Mouse (Mus musculus) neural tube, embryonic 15.5 days (tissue): ENCODE data around the gene Tpcn1. TPM values are rescaled to one million over a fixed set of nuclear protein-coding genes. Genes with fewer than 3 reads are reported as not detected.

ENCODE experiments used
- ATAC-seq: fragments of 200-750 bp; cut with Nextera tagmentation; 2 replicates; pipeline ENCODE4 v1.8.0; 2017; ENCODE audit warnings: mild to moderate bottlenecking, moderate TSS enrichment, moderate library complexity; ENCODE audit not compliant: low FRiP score
- H3K27ac ChIP-seq: fragments of 300-500 bp; sonication (generic); replicated peaks from 2 replicates; pipeline ENCODE4 v1.5.1; 2015; ENCODE audit warnings: mild to moderate bottlenecking, inconsistent platforms
- H3K27me3 ChIP-seq: fragments of 300-500 bp; sonication (generic); replicated peaks from 2 replicates; pipeline ENCODE4 v1.6.1; 2015; ENCODE audit warnings: inconsistent platforms
- H3K36me3 ChIP-seq: fragments of 300-500 bp; sonication (generic); 2 replicates; pipeline ENCODE4 v1.6.1; 2015; ENCODE audit warnings: inconsistent platforms
- H3K4me1 ChIP-seq: fragments of 300-500 bp; sonication (generic); 2 replicates; pipeline ENCODE4 v1.6.1; 2015; ENCODE audit warnings: inconsistent platforms
- H3K4me2 ChIP-seq: fragments of 300-500 bp; sonication (generic); 2 replicates; pipeline ENCODE4 v1.6.1; 2015; ENCODE audit warnings: inconsistent platforms, mild to moderate bottlenecking, moderate library complexity
- H3K4me3 ChIP-seq: fragments of 300-500 bp; sonication (generic); replicated peaks from 2 replicates; pipeline ENCODE4 v1.5.1; 2015; ENCODE audit warnings: mild to moderate bottlenecking, inconsistent platforms
- H3K9ac ChIP-seq: fragments of 300-500 bp; sonication (generic); replicated peaks from 2 replicates; pipeline ENCODE4 v1.6.1; 2015; ENCODE audit warnings: mild to moderate bottlenecking, inconsistent platforms
- H3K9me3 ChIP-seq: fragments of 300-500 bp; sonication (generic); replicated peaks from 2 replicates; pipeline ENCODE4 v1.6.1; 2016; ENCODE audit warnings: inconsistent platforms
- WGBS: fragments of 180-500 bp; shearing (Covaris S2); methylation state at CpG from one replicate; pipeline ENCODE4 v1.1.7; 2015; ENCODE audit warnings: mixed read lengths; 5-methylcytosine and 5-hydroxymethylcytosine counted together
- polyA plus RNA-seq: library from polyadenylated mRNA; unstranded; fragments of >200 nt; fragmentation: Nextera tagmentation; extraction: Ambion mirVana; gene quantifications from 2 replicates; pipeline ENCODE4 v1.2.1, GENCODE M21; 2015

The Tpcn1 gene
- polyA plus RNA-seq, 1 experiment from 2014 or later, result 20.9 TPM

DNA sequence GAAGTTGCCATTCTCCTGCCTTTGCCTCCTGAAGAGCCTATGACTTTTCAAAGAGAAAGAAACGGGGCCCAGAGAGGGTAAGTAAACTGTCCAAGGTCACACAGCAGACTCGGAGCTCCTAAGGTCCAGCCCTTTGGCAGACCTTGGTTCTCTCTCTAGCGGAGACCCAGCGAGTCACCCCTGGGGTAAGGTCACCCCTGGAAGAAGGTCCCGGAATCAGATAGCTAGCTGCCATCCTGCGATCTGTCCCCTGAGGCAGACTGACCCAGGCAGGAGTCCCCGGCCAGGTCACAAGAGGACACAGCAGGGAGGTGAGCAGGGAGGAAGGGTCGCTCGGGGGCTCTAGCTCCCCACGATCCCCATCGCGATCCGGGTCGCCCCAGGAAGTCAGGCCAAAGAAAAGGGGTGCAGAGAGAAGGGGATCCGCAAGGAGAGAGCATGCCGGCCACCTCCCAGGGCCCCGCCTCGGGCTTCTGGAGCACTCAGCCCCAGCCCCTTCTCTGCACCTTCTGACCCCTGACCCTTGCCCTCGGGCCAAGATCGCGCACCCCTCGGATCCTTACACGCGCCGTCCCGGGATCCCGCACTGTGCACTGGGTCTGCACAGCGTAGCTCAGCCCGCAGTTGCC, 419 bp downstream of the Tpcn1 start:
- Histone ChIP-seq H3K4me3 (peak overlapping the region; percentile 92), H3K27me3 (no peaks in the 10 kb centered on the region), H3K4me1 (peaks cover 37% of the 10 kb centered on the region), H3K4me2 (peak overlapping the region; percentile 97), H3K27ac (peak overlapping the region; percentile 88), H3K36me3 (peaks cover 8% of the 10 kb centered on the region; the same call in 1 of the 2 replicates), H3K9me3 (no peaks in the 10 kb centered on the region), H3K9ac (peak overlapping the region; percentile 93)
- 3% methylated on average over 29 of the region's 29 CpGs for WGBS
- peak; percentile 3; the same call in 1 of the 2 replicates for ATAC-seq

DNA sequence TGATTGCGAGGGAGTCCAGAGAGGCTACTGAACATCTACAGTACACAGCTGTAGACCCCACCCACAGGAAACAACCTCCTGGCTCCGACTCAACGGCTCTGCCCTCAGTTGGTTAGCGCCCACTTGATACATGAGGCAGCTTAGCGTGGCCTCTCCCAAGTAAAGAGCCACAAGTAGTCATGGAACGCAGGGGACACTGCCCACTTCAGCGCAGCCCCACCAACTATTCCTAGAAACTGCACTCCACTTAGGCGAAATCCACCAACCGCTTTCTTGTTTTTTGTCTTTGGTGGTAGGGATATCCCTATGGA, 902 bp downstream of the Tpcn1 start:
- Histone ChIP-seq H3K27me3 (no peaks in the 10 kb centered on the region), H3K4me2 (peak overlapping the region; percentile 97), H3K36me3 (peaks cover 11% of the 10 kb centered on the region; the same call in 1 of the 2 replicates), H3K9ac (peak overlapping the region; percentile 93), H3K9me3 (no peaks in the 10 kb centered on the region), H3K4me1 (peaks cover 37% of the 10 kb centered on the region), H3K4me3 (peak overlapping the region; percentile 92), H3K27ac (peak overlapping the region; percentile 88)
- no peak for ATAC-seq
- WGBS, result 34% methylated on average over 9 of the region's 9 CpGs

DNA sequence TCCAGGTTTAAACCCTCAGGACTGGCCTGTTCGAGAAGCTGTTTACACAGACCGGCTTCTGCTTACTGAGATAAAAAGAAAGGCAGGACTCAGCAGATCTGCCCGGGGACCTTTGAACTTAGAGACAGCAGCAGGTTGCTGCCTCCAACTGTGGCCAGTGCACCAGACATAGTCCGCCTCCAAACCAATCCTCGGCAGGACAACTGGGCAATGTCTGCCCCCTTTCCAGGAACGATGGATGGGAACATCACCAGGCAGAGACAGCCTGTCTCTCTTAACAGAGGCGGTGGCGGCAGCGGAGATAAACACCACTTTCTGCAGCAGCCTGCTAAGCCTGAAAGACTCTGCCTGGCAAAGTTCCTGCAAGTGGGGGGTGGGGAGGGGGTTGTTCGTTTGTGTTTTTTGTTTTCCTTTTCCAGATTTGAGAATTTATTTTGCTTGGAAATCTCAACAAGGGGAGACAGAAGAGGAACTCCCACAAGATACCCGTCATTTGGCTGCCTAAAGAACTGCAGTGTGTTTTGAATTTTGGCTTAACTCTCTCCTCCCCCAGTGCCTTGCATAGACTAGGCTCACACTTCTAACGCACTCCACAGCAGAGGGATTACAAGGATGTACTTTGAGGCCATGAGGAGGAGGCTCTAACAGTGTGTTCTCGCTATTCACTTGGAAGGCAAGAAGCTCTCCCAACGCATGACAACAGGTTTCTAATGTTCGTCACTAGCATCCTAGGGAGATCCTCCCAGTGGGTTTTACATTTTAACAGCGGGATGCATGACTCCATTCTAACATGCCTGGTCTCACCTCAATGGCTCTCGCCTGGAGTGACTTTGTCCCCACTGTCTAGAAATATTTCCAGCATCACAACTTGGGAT, 1.5 kb downstream of the Tpcn1 start:
- H3K9me3 ChIP-seq, result no peaks in the 10 kb centered on the region
- ATAC-seq, result no peak
- peaks cover 41% of the 10 kb centered on the region for H3K4me1 ChIP-seq
- H3K4me2 ChIP-seq, result peak overlapping the region; percentile 97
- peak overlapping the region; percentile 93 for H3K9ac ChIP-seq
- peak overlapping the region; percentile 92 for H3K4me3 ChIP-seq
- 16% methylated on average over 17 of the region's 17 CpGs for WGBS
- H3K36me3 ChIP-seq, result peaks cover 11% of the 10 kb centered on the region; the same call in 1 of the 2 replicates
- no peaks in the 10 kb centered on the region for H3K27me3 ChIP-seq
- peak overlapping the region; percentile 88 for H3K27ac ChIP-seq

DNA sequence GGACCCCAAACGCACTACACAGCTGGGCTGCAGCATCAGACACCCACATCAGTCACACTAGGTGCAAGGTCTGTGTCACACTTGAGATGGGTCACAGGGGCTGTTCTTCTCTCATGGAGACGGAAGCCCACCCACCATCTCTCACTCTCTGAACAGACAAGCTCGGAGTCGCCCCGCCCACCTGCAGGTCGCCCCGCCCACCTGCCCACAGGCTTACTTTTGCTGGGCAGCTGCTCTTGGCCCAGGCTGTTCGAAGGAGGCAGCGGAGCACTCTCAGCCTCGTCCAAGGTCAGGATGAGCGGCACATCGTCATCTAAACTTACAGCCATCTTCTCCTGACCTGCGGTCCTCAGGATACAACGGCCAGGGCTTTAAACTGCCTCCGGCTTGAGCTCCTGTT, 3.5 kb downstream of the Tpcn1 start:
- no peaks in the 10 kb centered on the region for H3K27me3 ChIP-seq
- H3K4me1 ChIP-seq, result peaks cover 51% of the 10 kb centered on the region
- H3K9me3 ChIP-seq, result no peaks in the 10 kb centered on the region
- H3K36me3 ChIP-seq, result peaks cover 11% of the 10 kb centered on the region; the same call in 1 of the 2 replicates
- no peak overlapping the region for H3K9ac ChIP-seq
- H3K4me2 ChIP-seq, result 0 out of 2 replicates have a peak overlapping the region, but pooled peaks have one; percentile 9
- no peak for ATAC-seq
- 41% methylated on average over 15 of the region's 15 CpGs for WGBS
- no peak overlapping the region for H3K27ac ChIP-seq
- H3K4me3 ChIP-seq, result no peak overlapping the region

DNA sequence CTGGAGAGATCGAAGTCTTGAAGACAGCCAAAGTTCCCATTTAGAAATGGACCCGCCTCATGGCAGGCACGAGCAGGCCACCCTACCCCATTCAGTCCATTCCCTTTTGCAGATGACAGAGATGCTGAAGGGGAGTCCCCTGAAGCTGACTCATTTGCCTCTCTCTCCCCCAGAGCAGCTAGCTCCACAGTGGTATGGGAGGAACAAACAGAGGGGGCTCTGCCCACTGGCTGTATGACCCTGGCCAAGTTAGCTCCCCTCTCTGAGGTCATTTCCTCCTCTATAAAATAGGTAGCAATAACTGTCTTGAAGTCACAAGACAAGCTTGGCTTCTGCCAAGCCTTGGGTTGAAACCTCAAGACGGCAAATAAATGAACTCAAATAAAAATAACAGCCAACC, 5.0 kb downstream of the Tpcn1 start:
- ATAC-seq, result no peak
- Histone ChIP-seq H3K9me3 (no peaks in the 10 kb centered on the region), H3K27ac (no peak overlapping the region), H3K4me3 (no peak overlapping the region), H3K9ac (no peak overlapping the region), H3K36me3 (peaks cover 11% of the 10 kb centered on the region; the same call in 1 of the 2 replicates), H3K4me1 (peaks cover 60% of the 10 kb centered on the region), H3K27me3 (no peaks in the 10 kb centered on the region), H3K4me2 (no peak overlapping the region)
- WGBS, result 94% methylated on average over 4 of the region's 4 CpGs

DNA sequence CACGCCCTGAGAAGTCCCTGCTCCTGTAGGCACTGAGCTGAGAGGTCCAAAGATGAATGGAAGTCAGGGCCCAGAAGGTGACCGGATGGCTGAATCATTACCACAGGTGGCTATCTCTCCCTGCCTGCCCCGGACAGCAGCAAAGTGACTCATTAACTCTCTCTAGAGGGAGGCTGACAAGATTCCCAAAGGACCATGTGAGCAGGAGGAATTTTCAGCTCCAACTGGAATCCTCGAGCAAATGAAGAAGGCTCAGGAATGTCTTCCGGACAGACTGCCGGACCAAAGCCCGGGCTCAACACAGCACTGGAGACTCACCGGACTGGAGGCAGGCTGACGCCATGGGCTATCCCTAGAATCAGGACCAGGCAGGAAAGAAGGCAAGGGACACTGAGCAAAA, 6.5 kb downstream of the Tpcn1 start:
- H3K36me3 ChIP-seq, result peaks cover 11% of the 10 kb centered on the region; the same call in 1 of the 2 replicates
- peaks cover 60% of the 10 kb centered on the region for H3K4me1 ChIP-seq
- no peaks in the 10 kb centered on the region for H3K27me3 ChIP-seq
- no peak overlapping the region for H3K4me3 ChIP-seq
- H3K9ac ChIP-seq, result no peak overlapping the region
- no peaks in the 10 kb centered on the region for H3K9me3 ChIP-seq
- no peak for ATAC-seq
- H3K27ac ChIP-seq, result no peak overlapping the region
- 84% methylated on average over 9 of the region's 9 CpGs for WGBS
- no peak overlapping the region for H3K4me2 ChIP-seq

DNA sequence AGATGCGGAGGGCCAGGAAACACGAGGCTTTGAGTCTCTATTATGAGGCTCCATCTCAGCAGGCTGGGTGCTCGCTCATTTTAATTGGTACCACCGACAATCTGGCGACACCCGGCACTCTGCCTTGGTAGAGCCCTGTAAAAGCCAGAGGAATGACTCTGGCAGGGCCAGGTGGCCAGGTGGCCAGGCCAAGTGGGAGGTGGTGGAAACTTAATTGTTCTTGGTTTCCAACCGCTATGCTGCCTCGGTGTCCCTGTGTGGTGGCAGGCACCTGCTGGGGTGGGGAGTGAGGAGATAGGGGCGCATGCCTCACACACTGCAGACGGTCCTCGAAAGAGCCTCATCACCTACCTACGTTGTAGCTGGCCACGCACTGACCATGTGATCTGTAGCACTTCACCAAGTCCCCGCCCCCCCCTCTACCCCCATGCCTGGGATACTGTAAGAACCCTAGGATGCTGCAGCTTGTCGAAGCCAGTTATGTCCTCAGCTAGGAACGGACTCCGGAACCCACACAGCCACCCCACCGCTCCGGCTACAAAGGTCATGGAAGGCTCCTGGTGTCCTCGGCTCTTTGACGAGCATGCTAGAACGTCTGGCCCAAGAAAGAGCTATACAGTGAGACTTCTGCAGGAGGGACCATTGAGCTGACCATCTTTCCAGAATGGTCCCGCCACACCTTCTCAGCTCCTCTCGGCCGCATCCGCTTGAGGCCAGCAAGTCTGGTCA, 8.4 kb downstream of the Tpcn1 start:
- peak; percentile 46 for ATAC-seq
- Histone ChIP-seq H3K4me2 (peak overlapping the region; percentile 25), H3K4me1 (peaks cover 50% of the 10 kb centered on the region), H3K9ac (no peak overlapping the region; the same call in 1 of the 2 replicates), H3K36me3 (peaks cover 11% of the 10 kb centered on the region; the same call in 1 of the 2 replicates), H3K27ac (peak overlapping the region; percentile 75), H3K27me3 (no peaks in the 10 kb centered on the region), H3K4me3 (no peak overlapping the region), H3K9me3 (no peaks in the 10 kb centered on the region)
- WGBS, result 60% methylated on average over 26 of the region's 26 CpGs

DNA sequence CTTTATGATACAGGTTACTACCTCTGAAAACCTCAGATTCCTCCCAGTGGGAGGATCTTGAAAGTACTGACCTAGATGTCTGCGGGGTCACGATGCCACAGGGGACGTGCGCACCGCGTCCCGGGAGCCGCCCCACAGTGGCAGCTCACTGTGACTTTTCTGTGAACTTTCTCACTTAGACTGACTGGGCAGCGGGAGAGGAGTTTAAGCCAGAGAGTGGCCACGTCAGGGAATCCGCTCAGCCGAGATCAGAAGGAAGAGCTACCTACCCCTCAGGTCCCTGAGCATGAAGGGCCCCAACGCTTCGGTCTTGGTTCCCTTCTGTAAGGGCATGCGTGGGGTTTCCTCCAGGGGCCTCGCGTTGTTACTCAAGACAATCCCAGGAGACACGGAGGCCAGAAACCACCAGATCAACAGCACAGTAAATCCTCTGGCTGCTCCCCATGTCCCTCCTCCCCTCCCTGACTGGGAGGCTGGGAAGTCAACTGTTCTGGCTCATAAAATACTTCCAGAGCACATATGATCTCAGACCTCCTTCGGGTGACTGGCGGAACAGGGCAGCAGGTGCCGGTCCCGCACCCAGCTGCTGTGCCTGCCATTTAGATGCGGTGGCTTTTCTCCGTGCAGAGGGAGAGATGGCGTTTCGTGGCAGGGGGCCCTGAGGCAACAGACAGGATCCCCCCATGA, 9.1 kb downstream of the Tpcn1 start:
- no peaks in the 10 kb centered on the region for H3K27me3 ChIP-seq
- H3K9me3 ChIP-seq, result no peaks in the 10 kb centered on the region
- 0 out of 2 replicates have a peak overlapping the region, but pooled peaks have one; percentile 7 for H3K9ac ChIP-seq
- peak overlapping the region; percentile 25 for H3K4me2 ChIP-seq
- peak; percentile 37 for ATAC-seq
- peak overlapping the region; percentile 75 for H3K27ac ChIP-seq
- H3K4me3 ChIP-seq, result no peak overlapping the region
- H3K4me1 ChIP-seq, result peaks cover 45% of the 10 kb centered on the region
- peaks cover 11% of the 10 kb centered on the region; the same call in 1 of the 2 replicates for H3K36me3 ChIP-seq
- WGBS, result 27% methylated on average over 26 of the region's 26 CpGs

DNA sequence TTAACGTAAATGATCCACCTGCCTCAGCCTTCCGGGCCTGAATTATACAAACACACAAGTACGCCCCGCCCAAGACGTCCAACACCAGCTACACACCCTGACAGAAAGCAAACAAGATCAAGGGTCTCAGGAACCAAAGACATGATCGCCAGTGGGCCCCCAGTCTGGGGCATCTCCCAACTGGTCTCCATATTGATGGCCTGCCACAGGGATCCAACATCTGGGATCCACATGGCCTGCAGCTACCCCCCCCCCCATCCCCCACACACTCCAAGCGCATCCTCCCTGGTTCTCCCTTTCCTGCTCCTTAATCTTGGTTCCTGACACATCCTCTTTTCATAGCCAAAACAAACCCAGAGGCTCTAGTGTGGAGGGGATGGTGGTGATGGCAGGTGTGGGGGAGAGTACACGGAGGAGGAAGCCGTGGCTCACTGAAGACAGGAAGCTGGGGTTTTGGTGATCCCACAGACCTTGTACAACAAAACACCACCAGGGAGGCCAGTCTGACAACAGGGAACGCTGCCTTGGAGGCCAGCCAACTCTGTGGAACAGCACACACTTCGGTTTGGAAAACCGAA, 9.9 kb downstream of the Tpcn1 start:
- Histone ChIP-seq H3K36me3 (peaks cover 7% of the 10 kb centered on the region; the same call in 1 of the 2 replicates), H3K4me2 (peak overlapping the region; percentile 25; the same call in 1 of the 2 replicates), H3K4me3 (no peak overlapping the region), H3K27ac (peak overlapping the region; percentile 75), H3K9me3 (no peaks in the 10 kb centered on the region), H3K9ac (0 out of 2 replicates have a peak overlapping the region, but pooled peaks have one; percentile 7), H3K4me1 (peaks cover 45% of the 10 kb centered on the region), H3K27me3 (no peaks in the 10 kb centered on the region)
- 0 out of 2 replicates have a peak, but pooled peaks have one; percentile 15 for ATAC-seq
- 48% methylated on average over 12 of the region's 12 CpGs for WGBS

DNA sequence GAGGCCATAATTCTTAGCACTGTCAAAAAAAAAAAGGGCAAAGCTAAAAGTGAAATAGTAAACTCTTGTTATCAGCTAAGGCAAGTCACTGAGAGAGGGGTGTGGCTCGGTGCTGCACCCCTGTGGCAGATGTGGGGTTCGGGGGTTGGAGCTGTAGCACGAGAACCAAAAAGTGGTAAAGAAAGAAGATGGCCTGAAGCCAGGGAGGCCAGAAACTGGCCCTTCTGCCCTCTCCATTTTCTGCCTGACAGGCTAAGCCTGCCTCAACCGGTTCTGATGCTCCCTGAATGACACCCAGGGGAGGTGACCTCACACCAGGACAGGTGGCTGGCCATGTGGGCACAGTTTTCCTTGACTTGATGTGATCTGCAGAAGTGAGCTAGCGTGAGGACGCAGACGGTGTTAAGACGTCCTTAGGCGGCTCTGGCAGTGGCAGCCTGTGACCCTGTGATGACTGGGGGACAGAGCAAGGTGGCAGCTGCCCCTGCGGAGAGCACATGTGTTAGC, 10.5 kb downstream of the Tpcn1 start:
- 50% methylated on average over 10 of the region's 10 CpGs for WGBS
- no peak for ATAC-seq
- H3K4me3 ChIP-seq, result no peak overlapping the region
- H3K27ac ChIP-seq, result peak overlapping the region; percentile 75; the same call in 1 of the 2 replicates
- H3K36me3 ChIP-seq, result peaks cover 2% of the 10 kb centered on the region; the same call in 1 of the 2 replicates
- no peak overlapping the region for H3K4me2 ChIP-seq
- H3K4me1 ChIP-seq, result peaks cover 43% of the 10 kb centered on the region
- H3K9ac ChIP-seq, result no peak overlapping the region
- H3K27me3 ChIP-seq, result no peaks in the 10 kb centered on the region
- no peaks in the 10 kb centered on the region for H3K9me3 ChIP-seq
